Mouse (Mus musculus) heart, adult 2 months (tissue): ENCODE data around the gene Ctbp2.
A peak's percentile ranks its signal among the peaks of the same experiment; 100 is the strongest.

Experiments used
- CTCF ChIP-seq: fragments of 200-600 bp; IDR thresholded peaks from 2 replicates; pipeline ENCODE4 v1.8.1; 2022; ENCODE audit warnings: antibody characterized with exemption, mild to moderate bottlenecking, moderate library complexity
- POLR2A ChIP-seq: fragments of 200-500 bp; IDR thresholded peaks from 2 replicates; pipeline ENCODE4 v1.6.1; 2011; ENCODE audit warnings: mild to moderate bottlenecking, low read depth, low read length, control low read depth; ENCODE audit not compliant: insufficient read depth

GRCm38 (mm10) chr7:133078929-133079328 is 45.2 kb downstream of the Ctbp2 start:
- peak; percentile 26; the same call in 1 of the 2 replicates for TF ChIP-seq CTCF
- no peak for TF ChIP-seq POLR2A
